Mouse (Mus musculus) stomach, postnatal 0 days (tissue): ENCODE data around the gene Hcls1.

Experiments used
- CTCF ChIP-seq: IDR thresholded peaks from 2 replicates; pipeline ENCODE4 v1.5.1; 2016; ENCODE audit warnings: antibody characterized with exemption, low read depth, mild to moderate bottlenecking, moderate library complexity
- EP300 ChIP-seq: optimal IDR thresholded peaks from 2 replicates; pipeline ENCODE3; 2016; ENCODE audit warnings: antibody characterized with exemption

GRCm38 (mm10) chr16:36931976-36932375 is 2.8 kb upstream of the Hcls1 start:
- TF ChIP-seq EP300 (no peak), CTCF (no peak)
